Mouse (Mus musculus) liver, adult 2 months (tissue): ENCODE results near the gene Slc16a8.

Source experiments
- CTCF ChIP-seq: fragments of 200-500 bp; IDR thresholded peaks from 2 replicates; pipeline ENCODE4 v1.5.1; 2011; ENCODE audit warnings: low read depth, low read length, control low read depth
- POLR2A ChIP-seq: fragments of 200-500 bp; IDR thresholded peaks from 2 replicates; pipeline ENCODE4 v1.6.1; 2011; ENCODE audit warnings: low read length, control low read depth; ENCODE audit not compliant: insufficient read depth; ENCODE audit errors: extremely low read depth

DNA sequence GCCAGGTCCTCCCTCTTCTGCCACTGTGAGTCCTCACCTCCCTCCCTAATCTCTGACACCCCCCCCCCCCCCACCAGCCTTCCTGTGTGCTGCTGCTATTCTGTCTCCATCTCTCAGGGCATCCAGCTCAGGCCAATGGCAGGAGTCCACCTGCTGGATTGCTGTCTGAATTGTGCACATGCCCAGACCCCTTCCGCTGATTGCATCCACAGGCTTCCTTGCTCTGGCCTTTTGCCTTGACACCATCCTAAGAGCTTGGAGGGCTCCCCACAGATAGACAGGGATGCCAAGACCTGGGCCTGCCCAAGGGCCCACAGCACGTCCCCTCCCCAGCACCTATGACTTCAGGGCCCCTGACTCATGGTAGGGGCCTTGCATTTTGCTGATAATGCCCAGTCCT lies 44.2 kb downstream of the Slc16a8 start:
- TF ChIP-seq CTCF (no peak), POLR2A (no peak)
